Comparison of ENCODE assay signal across 9 mouse cellular contexts in genomic region chr1:119899195-119900123, GRCm38 (mm10). TPM values are rescaled to one million over a fixed set of nuclear protein-coding genes. Genes with fewer than 3 reads are reported as not detected.
A peak's percentile ranks its signal among the peaks of the same experiment; 100 is the strongest.
DNase-seq lines count a peak whose midpoint lies in the region; ATAC-seq lines count a peak whose summit lies in the region.
"Had no signal": no experiment of that assay in that cellular context is flagged by ENCODE, and none has a peak within 500 bp of the region (broad histone marks: within the 10 kb centered on the region; RNA-seq: fewer than 3 reads in every experiment).

No protein-coding gene starts in this region.

- H3K4me1 ChIP-seq in forebrain, embryonic 12.5 days, result peaks cover 31% of the 10 kb centered on the region
- H3K4me1 ChIP-seq in midbrain, embryonic 10.5 days, result peaks cover 42% of the 10 kb centered on the region

- ATAC-seq in forebrain, embryonic 12.5 days (ENCODE audit: low FRiP score), result peak; percentile 76

- DNase-seq in embryo, embryonic 10.5 days (ENCODE audit: low spot score), result peak; percentile 32
- no peak for DNase-seq in embryo, embryonic 10 days (ENCODE audit: low spot score)
- DNase-seq in kidney, postnatal 10 days, result peak; percentile 27
- DNase-seq in midbrain, embryonic 10.5 days (ENCODE audit: low spot score), result no peak
- DNase-seq in gastrocnemius, postnatal 14 days, result no peak
- no peak for DNase-seq in heart, adult 11 months
- DNase-seq in urinary bladder, adult 18-20 months (ENCODE audit: low spot score in 2 of 2), result no peak

- H3K27ac ChIP-seq in forebrain, embryonic 12.5 days, result peak overlapping the region; percentile 56
- peak overlapping the region; percentile 13; the same call in 1 of the 2 replicates for H3K27ac ChIP-seq in midbrain, embryonic 10.5 days (replicated peaks)
- H3K27ac ChIP-seq: left cerebral cortex, adult 2 months had no signal

- 80% methylated on average over 11 of the region's 11 CpGs for WGBS in forebrain, embryonic 12.5 days
- WGBS in midbrain, embryonic 10.5 days, result 88% methylated on average over 11 of the region's 11 CpGs

- intact Hi-C loops in gastrocnemius, postnatal 14 days (cut with DNase I; ENCODE audit: low total_unique reads), result no loop called here

- no peaks in the 10 kb centered on the region for H3K9me3 ChIP-seq in forebrain, embryonic 12.5 days
- H3K9me3 ChIP-seq in midbrain, embryonic 10.5 days (replicated peaks), result no peaks in the 10 kb centered on the region

- H3K27me3 ChIP-seq in forebrain, embryonic 12.5 days, result no peaks in the 10 kb centered on the region
- H3K27me3 ChIP-seq in midbrain, embryonic 10.5 days (ENCODE audit: low read depth, poor library complexity, severe bottlenecking), result no peaks in the 10 kb centered on the region

- no peak overlapping the region for H3K9ac ChIP-seq in forebrain, embryonic 12.5 days

- H3K36me3 ChIP-seq in forebrain, embryonic 12.5 days (replicated peaks), result no peaks in the 10 kb centered on the region
- H3K36me3 ChIP-seq in midbrain, embryonic 10.5 days, result no peaks in the 10 kb centered on the region

- no peak overlapping the region for H3K4me2 ChIP-seq in forebrain, embryonic 12.5 days

- H3K4me3 ChIP-seq in forebrain, embryonic 12.5 days (replicated peaks), result no peak overlapping the region
- H3K4me3 ChIP-seq in midbrain, embryonic 10.5 days, result no peak overlapping the region
- H3K4me3 ChIP-seq: left cerebral cortex, adult 2 months had no signal

RNA-seq across cellular contexts. Expression of gene Tmem177, which starts 13.5 kb away (rescaled TPM):
- polyA plus RNA-seq in forebrain, embryonic 12.5 days (2016; fragmentation: Nextera tagmentation; extraction: Ambion mirVana), result 9.3 and 11.3 TPM in 2 replicates
- polyA plus RNA-seq in midbrain, embryonic 10.5 days (2016; fragmentation: Nextera tagmentation; extraction: Ambion mirVana), result 12.5 and 13.2 TPM in 2 replicates
- 1 to 10 TPM; 4.0 to 5.3 TPM for total RNA-seq in gastrocnemius, postnatal 14 days (2021)

Comparison
In these comparisons a context has a peak if more than half of its experiments do, and no peak if none do; other contexts are left out.
1. DNase-seq: peak in embryo, embryonic 10.5 days (single experiment) and kidney, postnatal 10 days (single experiment); none in embryo, embryonic 10 days (single experiment), midbrain, embryonic 10.5 days (single experiment), gastrocnemius, postnatal 14 days (single experiment), heart, adult 11 months (single experiment) and urinary bladder, adult 18-20 months (0 of 2).